Mouse (Mus musculus) hindbrain, embryonic 10.5 days (tissue): ENCODE measurements around the gene Gm21650. TPM values are rescaled to one million over a fixed set of nuclear protein-coding genes. Genes with fewer than 3 reads are reported as not detected.
"Not testable (repeated sequence)": the region's sequence is repeated elsewhere in the genome, so short reads cannot be mapped to it uniquely, and the experiment has no call there.

Source experiments
- DNase-seq: peaks from one replicate; pipeline ENCODE4 v3.0.0-alpha.2; 2017; ENCODE audit warnings: low spot score
- H3K27ac ChIP-seq: fragments of 300-500 bp; sonication (generic); 2 replicates; pipeline ENCODE4 v1.5.1; 2016; ENCODE audit warnings: mild to moderate bottlenecking, moderate library complexity
- H3K27me3 ChIP-seq: fragments of 300-500 bp; sonication (generic); 2 replicates; pipeline ENCODE4 v1.6.1; 2016; ENCODE audit warnings: mild to moderate bottlenecking; ENCODE audit not compliant: poor library complexity, insufficient read depth, severe bottlenecking
- H3K36me3 ChIP-seq: fragments of 300-500 bp; sonication (generic); 2 replicates; pipeline ENCODE4 v1.6.1; 2016; ENCODE audit warnings: mild to moderate bottlenecking, moderate library complexity
- H3K4me1 ChIP-seq: fragments of 300-500 bp; sonication (generic); replicated peaks from 2 replicates; pipeline ENCODE4 v1.6.1; 2016; ENCODE audit warnings: mild to moderate bottlenecking
- H3K4me3 ChIP-seq: fragments of 300-500 bp; sonication (generic); 2 replicates; pipeline ENCODE4 v1.5.1; 2016; ENCODE audit warnings: mild to moderate bottlenecking, moderate library complexity
- H3K9me3 ChIP-seq: fragments of 300-500 bp; sonication (generic); 2 replicates; pipeline ENCODE4 v1.6.1; 2016; ENCODE audit warnings: mild to moderate bottlenecking, moderate library complexity
- WGBS: fragments of 180-500 bp; shearing (Covaris S2); methylation state at CpG from one replicate; pipeline ENCODE4 v1.1.7; 2016; 5-methylcytosine and 5-hydroxymethylcytosine counted together
- polyA plus RNA-seq: library from polyadenylated mRNA; unstranded; fragments of >200 nt; fragmentation: Nextera tagmentation; extraction: Ambion mirVana; gene quantifications from 2 replicates; pipeline ENCODE4 v1.2.1, GENCODE M21; 2016

Gene Gm21650
- polyA plus RNA-seq: not detected in 2 replicates

DNA sequence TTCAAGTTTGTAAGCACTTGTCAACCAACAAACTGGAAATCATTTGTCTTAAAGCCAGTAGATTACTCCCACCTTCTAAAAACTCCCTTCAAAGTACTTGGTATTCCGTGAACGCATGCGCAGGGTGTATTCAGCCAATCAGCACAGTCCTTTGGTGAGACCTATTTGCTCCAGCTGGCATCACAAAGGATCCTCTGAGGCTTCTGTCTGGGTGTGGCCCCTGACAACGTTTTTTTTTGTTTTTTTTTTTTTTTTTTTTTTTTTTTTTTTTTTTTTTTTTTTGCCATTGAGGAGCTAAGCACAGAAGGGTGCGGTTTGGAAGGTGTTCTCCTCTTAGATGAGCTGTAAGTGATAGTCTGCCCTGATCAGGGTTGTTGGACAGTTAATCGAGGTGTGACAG lies at the start of gene Gm21650:
Gene Gm21650, plus strand, starts transcription at position 301 of the 400 bp plus-strand sequence.
- H3K27ac ChIP-seq: not testable (repeated sequence)

More for the DNA sequence above, at the start of gene Gm21650:
- H3K4me1 ChIP-seq, DNase-seq, H3K9me3 ChIP-seq, H3K36me3 ChIP-seq, H3K4me3 ChIP-seq, H3K27me3 ChIP-seq: not testable (repeated sequence)
- no CpG with 5 or more reads among the region's 6 CpGs for WGBS
